Mouse (Mus musculus) cerebral cortex, adult 2 months (tissue): Measurements from ENCODE around the gene C530008M17Rik.

Source experiments
- WGBS: fragments of 180-500 bp; shearing (Covaris S2); methylation state at CpG from one replicate; pipeline ENCODE4 v1.1.7; 2018; 5-methylcytosine and 5-hydroxymethylcytosine counted together

The C530008M17Rik gene

DNA sequence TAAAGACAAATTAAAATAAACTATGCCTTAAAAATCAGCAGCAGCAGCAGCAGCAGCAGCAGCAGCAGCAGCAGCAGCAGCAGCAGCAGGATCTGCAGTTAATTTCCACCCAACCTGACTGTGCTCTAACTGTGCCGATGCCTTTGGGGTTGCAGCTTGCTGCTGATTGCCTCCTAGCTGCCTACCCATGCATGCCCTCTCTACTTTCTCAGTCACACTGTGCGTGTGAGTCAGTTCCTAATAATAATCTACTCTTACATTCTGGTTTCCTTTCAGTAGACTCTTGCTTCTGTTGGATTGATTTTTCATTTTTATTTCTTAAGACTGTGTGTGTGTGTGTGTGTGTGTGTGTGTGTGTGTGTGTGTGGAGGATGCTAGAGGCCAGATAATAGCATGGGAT is 236.8 kb downstream of the C530008M17Rik start:
- 76% methylated on average over 2 of the region's 2 CpGs for WGBS

GRCm38 (mm10) chr5:76902131-76902530 is 245.8 kb downstream of the C530008M17Rik start:
- WGBS, result 75% methylated on average over 4 of the region's 4 CpGs

- WGBS, result under 1% methylated on average over 19 of the region's 19 CpGs
Observed at GRCm38 (mm10) chr5:76904713-76905404, 248.5 kb downstream of the C530008M17Rik start.

GRCm38 (mm10) chr5:76905405-76906154 is 249.3 kb downstream of the C530008M17Rik start, which contains the start of gene Aasdh:
TSS of gene Aasdh (minus strand) at chr5:76905514.
- under 1% methylated on average over 47 of the region's 47 CpGs for WGBS

DNA sequence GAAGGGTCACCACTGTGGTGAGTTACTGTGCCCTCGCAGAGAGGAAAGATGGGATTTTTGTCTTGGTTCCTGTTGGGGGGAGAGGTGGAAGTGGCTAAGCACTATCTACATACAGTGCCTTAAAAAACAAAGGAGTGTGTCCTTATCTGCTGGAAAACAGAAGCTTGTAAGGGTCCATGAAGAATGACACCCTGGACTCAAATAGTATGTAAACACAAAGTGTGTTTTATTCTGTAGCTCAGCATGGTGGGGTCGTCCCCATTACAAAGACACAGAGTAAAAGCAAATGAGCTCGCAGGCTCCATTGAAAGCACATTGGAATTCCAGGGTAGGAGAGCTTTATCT is 249.8 kb downstream of the C530008M17Rik start:
- WGBS, result 35% methylated on average over 3 of the region's 3 CpGs

DNA sequence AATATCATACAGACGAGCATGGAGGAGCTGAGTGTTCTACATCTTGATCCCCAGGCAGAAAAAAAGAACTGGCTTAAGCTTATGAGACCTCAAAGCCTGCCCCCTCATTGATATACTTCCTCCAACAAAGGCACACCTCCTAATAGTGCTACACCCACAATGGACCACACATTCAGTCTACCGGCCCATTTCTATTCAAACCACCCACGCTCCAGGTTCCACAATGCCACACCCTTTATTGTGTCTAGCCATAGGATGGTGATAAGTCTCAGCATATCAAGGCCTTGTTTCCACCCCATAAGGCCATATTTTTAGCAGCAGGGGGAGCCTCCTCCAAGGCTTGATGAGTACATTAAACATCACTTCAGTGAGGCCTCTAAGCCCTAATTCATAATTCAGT is 254.5 kb downstream of the C530008M17Rik start:
- 77% methylated on average over 3 of the region's 3 CpGs for WGBS

GRCm38 (mm10) chr5:76912522-76912921 is 256.2 kb downstream of the C530008M17Rik start:
- WGBS, result 93% methylated on average over 5 of the region's 5 CpGs

DNA sequence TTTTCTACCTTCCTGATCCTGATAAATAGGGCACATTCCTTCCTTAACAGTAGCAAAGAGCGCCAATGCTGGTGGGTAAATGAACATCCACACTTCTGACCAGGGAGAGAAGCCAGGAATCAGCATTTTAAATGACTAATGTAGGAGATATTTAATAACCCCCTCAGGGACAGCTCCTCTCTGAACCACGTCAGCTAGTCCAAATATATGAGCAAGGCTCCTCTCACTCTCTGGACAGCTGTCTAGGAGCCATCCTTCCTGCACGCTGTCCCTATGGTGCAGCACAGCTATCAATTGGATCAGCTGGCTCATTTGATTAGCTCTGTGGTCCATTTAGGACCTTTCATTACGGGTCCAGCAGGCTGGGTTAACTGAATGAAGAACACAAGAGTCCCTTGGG is 266.5 kb downstream of the C530008M17Rik start:
- WGBS, result 87% methylated on average over 4 of the region's 4 CpGs
